Mouse (Mus musculus) limb, embryonic 15.5 days (tissue): ENCODE measurements around the gene Klhl25. TPM values are rescaled to one million over a fixed set of nuclear protein-coding genes. Genes with fewer than 3 reads are reported as not detected.
A peak's percentile ranks its signal among the peaks of the same experiment; 100 is the strongest.

Experiments
- ATAC-seq: fragments of 200-750 bp; cut with Nextera tagmentation; 2 replicates; pipeline ENCODE4 v1.8.0; 2017; ENCODE audit warnings: low read depth, moderate TSS enrichment; ENCODE audit not compliant: insufficient number of reproducible peaks, low FRiP score, low TSS enrichment
- H3K27ac ChIP-seq: fragments of 300-500 bp; sonication (generic); 2 replicates; pipeline ENCODE4 v1.5.1; 2015; ENCODE audit warnings: moderate library complexity, mild to moderate bottlenecking, inconsistent platforms
- H3K27me3 ChIP-seq: fragments of 300-500 bp; sonication (generic); 2 replicates; pipeline ENCODE4 v1.6.1; 2015; ENCODE audit warnings: inconsistent platforms
- H3K36me3 ChIP-seq: fragments of 300-500 bp; sonication (generic); 2 replicates; pipeline ENCODE4 v1.6.1; 2015; ENCODE audit warnings: inconsistent platforms
- H3K4me1 ChIP-seq: fragments of 300-500 bp; sonication (generic); 2 replicates; pipeline ENCODE4 v1.6.1; 2015; ENCODE audit warnings: inconsistent platforms
- H3K4me2 ChIP-seq: fragments of 300-500 bp; sonication (generic); 2 replicates; pipeline ENCODE4 v1.6.1; 2015; ENCODE audit warnings: mild to moderate bottlenecking, inconsistent platforms
- H3K4me3 ChIP-seq: fragments of 300-500 bp; sonication (generic); 2 replicates; pipeline ENCODE4 v1.5.1; 2015; ENCODE audit warnings: mild to moderate bottlenecking, inconsistent platforms
- H3K9ac ChIP-seq: fragments of 300-500 bp; sonication (generic); 2 replicates; pipeline ENCODE4 v1.6.1; 2015; ENCODE audit warnings: inconsistent platforms
- H3K9me3 ChIP-seq: fragments of 300-500 bp; sonication (generic); 2 replicates; pipeline ENCODE4 v1.6.1; 2016; ENCODE audit warnings: inconsistent platforms
- WGBS: fragments of 180-500 bp; shearing (Covaris S2); methylation state at CpG from one replicate; pipeline ENCODE4 v1.1.7; 2015; 5-methylcytosine and 5-hydroxymethylcytosine counted together
- polyA plus RNA-seq: library from polyadenylated mRNA; unstranded; fragments of >200 nt; fragmentation: Nextera tagmentation; extraction: Ambion mirVana; gene quantifications from 2 replicates; pipeline ENCODE4 v1.2.1, GENCODE M21; 2015

Klhl25 gene
- polyA plus RNA-seq, 1 experiment from 2014 or later, result 19.8 TPM

GRCm38 (mm10) chr7:75881376-75881775 lies 33.3 kb downstream of the Klhl25 start:
- no peaks in the 10 kb centered on the region for H3K27me3 ChIP-seq
- WGBS, result 55% methylated on average over 6 of the region's 6 CpGs

GRCm38 (mm10) chr7:75881791-75882190 lies 33.7 kb downstream of the Klhl25 start:
- WGBS, result 72% methylated on average over 3 of the region's 3 CpGs
- Histone ChIP-seq H3K4me2 (no peak overlapping the region), H3K4me3 (no peak overlapping the region), H3K4me1 (peaks cover 4% of the 10 kb centered on the region; the same call in 1 of the 2 replicates), H3K27ac (no peak overlapping the region), H3K9me3 (no peaks in the 10 kb centered on the region), H3K27me3 (no peaks in the 10 kb centered on the region), H3K9ac (no peak overlapping the region), H3K36me3 (no peaks in the 10 kb centered on the region)
- ATAC-seq, result no peak

More at GRCm38 (mm10) chr7:75881376-75881775, 33.3 kb downstream of the Klhl25 start:
- ATAC-seq, result no peak
- no peak overlapping the region for H3K4me3 ChIP-seq
- H3K4me2 ChIP-seq, result no peak overlapping the region
- H3K9me3 ChIP-seq, result no peaks in the 10 kb centered on the region
- no peak overlapping the region for H3K9ac ChIP-seq
- no peaks in the 10 kb centered on the region for H3K36me3 ChIP-seq
- no peak overlapping the region for H3K27ac ChIP-seq
- peaks cover 4% of the 10 kb centered on the region; the same call in 1 of the 2 replicates for H3K4me1 ChIP-seq

DNA sequence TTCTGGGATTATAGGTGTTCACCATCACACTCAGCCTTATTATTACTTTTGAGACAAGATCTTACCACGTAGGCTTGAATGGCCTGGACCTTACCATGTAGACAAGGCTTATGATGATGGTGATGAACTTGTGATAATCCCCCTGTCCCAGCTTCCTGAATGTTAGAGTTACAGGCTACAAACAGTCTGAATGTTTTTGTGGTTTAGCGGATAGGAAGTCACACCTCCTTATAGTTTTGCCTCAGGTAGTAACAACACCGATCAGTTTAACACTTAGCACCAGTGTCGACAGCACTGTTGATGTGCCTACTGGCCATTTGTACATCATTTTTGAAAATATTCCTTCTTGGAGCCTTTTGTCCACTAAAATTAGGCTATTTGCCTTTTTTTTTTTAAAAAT lies 43.4 kb downstream of the Klhl25 start:
- no peaks in the 10 kb centered on the region for H3K36me3 ChIP-seq
- H3K4me1 ChIP-seq, result no peaks in the 10 kb centered on the region
- H3K4me2 ChIP-seq, result no peak overlapping the region
- no peaks in the 10 kb centered on the region for H3K9me3 ChIP-seq
- no peaks in the 10 kb centered on the region for H3K27me3 ChIP-seq
- H3K4me3 ChIP-seq, result no peak overlapping the region
- WGBS, result 82% methylated on average over 4 of the region's 4 CpGs
- no peak for ATAC-seq
- no peak overlapping the region for H3K9ac ChIP-seq
- no peak overlapping the region for H3K27ac ChIP-seq

- H3K27me3 ChIP-seq, result no peaks in the 10 kb centered on the region
- WGBS, result 61% methylated on average over 3 of the region's 3 CpGs
- H3K4me3 ChIP-seq, result no peak overlapping the region
- no peak for ATAC-seq
- no peaks in the 10 kb centered on the region for H3K4me1 ChIP-seq
- H3K36me3 ChIP-seq, result no peaks in the 10 kb centered on the region
- H3K9me3 ChIP-seq, result no peaks in the 10 kb centered on the region
- no peak overlapping the region for H3K9ac ChIP-seq
- H3K4me2 ChIP-seq, result no peak overlapping the region
- no peak overlapping the region for H3K27ac ChIP-seq
Observed at GRCm38 (mm10) chr7:75892737-75893136, 44.6 kb downstream of the Klhl25 start.

- Histone ChIP-seq H3K9me3 (no peaks in the 10 kb centered on the region), H3K4me1 (no peaks in the 10 kb centered on the region), H3K9ac (no peak overlapping the region), H3K4me3 (no peak overlapping the region), H3K36me3 (no peaks in the 10 kb centered on the region), H3K4me2 (no peak overlapping the region), H3K27me3 (no peaks in the 10 kb centered on the region), H3K27ac (no peak overlapping the region)
- ATAC-seq, result no peak
- WGBS, result 82% methylated on average over 8 of the region's 8 CpGs
Observed at GRCm38 (mm10) chr7:75893709-75894108, 45.6 kb downstream of the Klhl25 start.

GRCm38 (mm10) chr7:75897041-75897440 lies 48.9 kb downstream of the Klhl25 start:
- Histone ChIP-seq H3K36me3 (no peaks in the 10 kb centered on the region), H3K27me3 (no peaks in the 10 kb centered on the region), H3K9ac (no peak overlapping the region), H3K4me2 (no peak overlapping the region), H3K4me1 (no peaks in the 10 kb centered on the region), H3K27ac (no peak overlapping the region), H3K9me3 (no peaks in the 10 kb centered on the region), H3K4me3 (no peak overlapping the region)
- 83% methylated on average over 5 of the region's 5 CpGs for WGBS
- no peak for ATAC-seq

DNA sequence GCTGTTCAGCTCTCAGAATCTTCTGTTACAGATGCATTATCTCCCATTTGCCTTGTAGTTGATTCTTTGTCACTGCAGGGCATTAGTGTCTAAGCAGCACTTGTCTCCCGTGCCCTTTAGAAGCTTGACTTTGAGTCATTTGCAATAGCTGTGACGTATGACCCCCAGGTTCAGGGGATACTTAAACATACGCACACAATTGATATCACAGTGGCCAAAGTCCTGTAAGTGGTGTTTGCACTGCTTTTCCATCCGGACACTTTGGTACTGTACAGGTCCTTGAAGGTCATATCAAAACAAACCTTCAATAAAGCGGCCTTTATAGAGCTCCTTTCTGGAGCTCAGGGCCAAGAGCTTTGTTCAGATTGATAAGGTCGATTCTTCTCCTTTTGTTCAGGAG lies 51.0 kb downstream of the Klhl25 start:
- Histone ChIP-seq H3K4me1 (no peaks in the 10 kb centered on the region), H3K4me2 (no peak overlapping the region), H3K9me3 (no peaks in the 10 kb centered on the region), H3K4me3 (no peak overlapping the region), H3K9ac (no peak overlapping the region), H3K27ac (no peak overlapping the region), H3K27me3 (no peaks in the 10 kb centered on the region), H3K36me3 (no peaks in the 10 kb centered on the region)
- WGBS, result 82% methylated on average over 6 of the region's 6 CpGs
- no peak for ATAC-seq

DNA sequence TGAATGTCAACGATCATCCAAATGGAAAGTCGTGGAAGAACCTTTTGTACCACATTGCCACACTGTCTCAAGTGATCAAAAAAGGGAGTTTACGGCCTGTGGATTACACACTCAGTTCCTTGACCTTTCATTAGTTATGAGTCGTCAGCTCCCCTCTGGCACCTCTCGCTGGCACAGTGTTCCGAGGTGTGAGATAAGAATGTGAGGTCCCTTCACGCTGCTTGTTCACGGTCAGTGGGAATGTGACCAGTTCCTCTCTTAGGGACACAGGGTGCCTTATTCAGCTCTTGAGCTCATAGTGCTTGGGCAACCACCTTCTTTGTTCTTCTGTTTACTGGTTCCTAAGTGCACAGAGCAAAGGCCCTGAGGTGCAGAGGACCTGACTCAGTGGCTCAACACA lies 51.4 kb downstream of the Klhl25 start:
- WGBS, result 64% methylated on average over 8 of the region's 8 CpGs
- no peaks in the 10 kb centered on the region for H3K9me3 ChIP-seq
- H3K4me1 ChIP-seq, result no peaks in the 10 kb centered on the region
- H3K27ac ChIP-seq, result no peak overlapping the region
- H3K27me3 ChIP-seq, result no peaks in the 10 kb centered on the region
- no peak overlapping the region for H3K4me3 ChIP-seq
- no peaks in the 10 kb centered on the region for H3K36me3 ChIP-seq
- H3K4me2 ChIP-seq, result no peak overlapping the region
- no peak for ATAC-seq
- H3K9ac ChIP-seq, result no peak overlapping the region

- H3K4me1 ChIP-seq, result no peaks in the 10 kb centered on the region
- no peak overlapping the region for H3K9ac ChIP-seq
- H3K4me2 ChIP-seq, result no peak overlapping the region
- H3K9me3 ChIP-seq, result no peaks in the 10 kb centered on the region
- WGBS, result 71% methylated on average over 4 of the region's 4 CpGs
- no peak overlapping the region for H3K27ac ChIP-seq
- ATAC-seq, result no peak
- H3K36me3 ChIP-seq, result no peaks in the 10 kb centered on the region
- H3K27me3 ChIP-seq, result no peaks in the 10 kb centered on the region
- no peak overlapping the region for H3K4me3 ChIP-seq
Observed at GRCm38 (mm10) chr7:75899954-75900353, 51.8 kb downstream of the Klhl25 start.

- WGBS, result 21% methylated on average over 2 of the region's 2 CpGs
Observed at GRCm38 (mm10) chr7:75905145-75905544, 57.0 kb downstream of the Klhl25 start.

GRCm38 (mm10) chr7:75910035-75910651 lies 62.0 kb downstream of the Klhl25 start:
- no peak overlapping the region for H3K27ac ChIP-seq
- no peaks in the 10 kb centered on the region for H3K9me3 ChIP-seq
- H3K4me2 ChIP-seq, result peak overlapping the region; percentile 36
- no peaks in the 10 kb centered on the region; the same call in 1 of the 2 replicates for H3K4me1 ChIP-seq
- H3K4me3 ChIP-seq, result peak overlapping the region; percentile 23; the same call in 1 of the 2 replicates
- 11% methylated on average over 11 of the region's 11 CpGs for WGBS
- no peak overlapping the region for H3K9ac ChIP-seq
- 0 out of 2 replicates have a peak, but pooled peaks have one; percentile 22 for ATAC-seq
- H3K27me3 ChIP-seq, result no peaks in the 10 kb centered on the region
- no peaks in the 10 kb centered on the region for H3K36me3 ChIP-seq

More at GRCm38 (mm10) chr7:75905145-75905544, 57.0 kb downstream of the Klhl25 start:
- no peak overlapping the region for H3K9ac ChIP-seq
- no peaks in the 10 kb centered on the region for H3K27me3 ChIP-seq
- no peak for ATAC-seq
- no peak overlapping the region for H3K27ac ChIP-seq
- H3K4me3 ChIP-seq, result no peak overlapping the region
- H3K36me3 ChIP-seq, result no peaks in the 10 kb centered on the region
- no peaks in the 10 kb centered on the region; the same call in 1 of the 2 replicates for H3K4me1 ChIP-seq
- H3K9me3 ChIP-seq, result no peaks in the 10 kb centered on the region
- no peak overlapping the region for H3K4me2 ChIP-seq

GRCm38 (mm10) chr7:75910652-75911035 lies 62.5 kb downstream of the Klhl25 start:
- no peak overlapping the region for H3K4me3 ChIP-seq
- no peaks in the 10 kb centered on the region for H3K27me3 ChIP-seq
- no peak overlapping the region for H3K9ac ChIP-seq
- peak overlapping the region; percentile 36 for H3K4me2 ChIP-seq
- H3K27ac ChIP-seq, result no peak overlapping the region
- no peaks in the 10 kb centered on the region for H3K36me3 ChIP-seq
- ATAC-seq, result no peak
- 84% methylated on average over 8 of the region's 8 CpGs for WGBS
- no peaks in the 10 kb centered on the region; the same call in 1 of the 2 replicates for H3K4me1 ChIP-seq
- H3K9me3 ChIP-seq, result no peaks in the 10 kb centered on the region
